ENCODE assay signal across 8 mouse cellular contexts in genomic region chr9:35523941-35524411, GRCm38 (mm10). TPM values are rescaled to one million over a fixed set of nuclear protein-coding genes. Genes with fewer than 3 reads are reported as not detected.
A peak's percentile ranks its signal among the peaks of the same experiment; 100 is the strongest.
DNase-seq lines count a peak whose midpoint lies in the region; ATAC-seq lines count a peak whose summit lies in the region.

No protein-coding gene starts in this region.

- peak overlapping the region; percentile 62 for H3K27ac ChIP-seq in intestine, embryonic 14.5 days (ENCODE audit: low read depth)
- H3K27ac ChIP-seq in midbrain, embryonic 10.5 days (replicated peaks): peak overlapping the region; percentile 61; the same call in 1 of the 2 replicates

- H3K9ac ChIP-seq in intestine, embryonic 14.5 days (ENCODE audit: low read length): no peak overlapping the region

- H3K4me1 ChIP-seq in intestine, embryonic 14.5 days (replicated peaks; ENCODE audit: control insufficient read depth, insufficient read depth, low read length): peaks cover 9% of the 10 kb centered on the region
- H3K4me1 ChIP-seq in midbrain, embryonic 10.5 days: peaks cover 26% of the 10 kb centered on the region

- WGBS in intestine, embryonic 14.5 days: 22% methylated on average over 7 of the region's 7 CpGs
- WGBS in midbrain, embryonic 10.5 days: 28% methylated on average over 7 of the region's 7 CpGs

- intact Hi-C loops in gastrocnemius, postnatal 36 days (cut with DNase I): loop anchor here (1.0 kb wide), 1 partner anchor 241 kb away; no protein-coding TSS in a partner anchor

- ATAC-seq in intestine, embryonic 14.5 days (replicated peaks; ENCODE audit: low FRiP score, low TSS enrichment, low read depth): peak; percentile 77

- peak overlapping the region; percentile 1; the same call in 1 of the 2 replicates for H3K4me2 ChIP-seq in intestine, embryonic 14.5 days (ENCODE audit: low read length)

- H3K27me3 ChIP-seq in intestine, embryonic 14.5 days (replicated peaks; ENCODE audit: control insufficient read depth, insufficient read depth, low read length): no peaks in the 10 kb centered on the region
- 0 out of 2 replicates have a peak, but pooled peaks cover 3% of the 10 kb centered on the region for H3K27me3 ChIP-seq in midbrain, embryonic 10.5 days (ENCODE audit: low read depth, poor library complexity, severe bottlenecking)

- H3K36me3 ChIP-seq in intestine, embryonic 14.5 days (ENCODE audit: control insufficient read depth, insufficient read depth, low read length): no peaks in the 10 kb centered on the region
- H3K36me3 ChIP-seq in midbrain, embryonic 10.5 days: no peaks in the 10 kb centered on the region

- H3K4me3 ChIP-seq in intestine, embryonic 14.5 days (ENCODE audit: low read depth, low read length): no peak overlapping the region
- H3K4me3 ChIP-seq in midbrain, embryonic 10.5 days: no peak overlapping the region

- H3K9me3 ChIP-seq in intestine, embryonic 14.5 days (ENCODE audit: control insufficient read depth, low read length): no peaks in the 10 kb centered on the region
- no peaks in the 10 kb centered on the region for H3K9me3 ChIP-seq in midbrain, embryonic 10.5 days (replicated peaks)

- peak; percentile 48 for DNase-seq in 3134 (ENCODE audit: extremely low read depth, insufficient read length, low spot score)
- DNase-seq in adrenal gland, adult 18-20 months (ENCODE audit: low spot score in 2 of 2): peak; percentile 52 to 61
- DNase-seq in embryo, embryonic 11.5 days (ENCODE audit: low read depth, low spot score): peak; percentile 35
- peak; percentile 47 to 65 for DNase-seq in gastrocnemius, postnatal 36 days
- peak; percentile 81 for DNase-seq in intestine, embryonic 14.5 days (ENCODE audit: low spot score)
- peak; percentile 41 to 58 for DNase-seq in left cerebral cortex, adult 8-10 months (ENCODE audit: low spot score in 2 of 2)
- DNase-seq in midbrain, embryonic 10.5 days (ENCODE audit: low spot score): peak; percentile 65
- peak; percentile 59 to 68 for DNase-seq in right cerebral cortex, postnatal 36 days (ENCODE audit: low spot score in 2 of 2)

RNA-seq across cellular contexts. Expression of gene Gm1113, which starts 5.9 kb away (rescaled TPM):
- total RNA-seq in adrenal gland, adult 18-20 months (2021): not detected
- total RNA-seq in gastrocnemius, postnatal 36 days (2021): not detected
- not detected in 2 replicates for polyA plus RNA-seq in intestine, embryonic 14.5 days (2014; fragmentation: Nextera tagmentation; extraction: Ambion mirVana)
- total RNA-seq in left cerebral cortex, adult 8-10 months (2022): not detected
- not detected in 2 replicates for polyA plus RNA-seq in midbrain, embryonic 10.5 days (2016; fragmentation: Nextera tagmentation; extraction: Ambion mirVana)

RNA-seq across cellular contexts. Expression of gene Ddx25, which starts 34.4 kb away (rescaled TPM):
- total RNA-seq in adrenal gland, adult 18-20 months (2021): 1 to 10 TPM; 1.0 to 1.1 TPM
- not detected for total RNA-seq in gastrocnemius, postnatal 36 days (2021)
- 2.1 and 3.1 TPM in 2 replicates for polyA plus RNA-seq in intestine, embryonic 14.5 days (2014; fragmentation: Nextera tagmentation; extraction: Ambion mirVana)
- total RNA-seq in left cerebral cortex, adult 8-10 months (2022): 10 to 100 TPM; 17.6 to 19.4 (median 18.3) TPM
- 8.0 and 8.2 TPM in 2 replicates for polyA plus RNA-seq in midbrain, embryonic 10.5 days (2016; fragmentation: Nextera tagmentation; extraction: Ambion mirVana)

RNA-seq across cellular contexts. Expression of gene Pus3, which starts 34.4 kb away (rescaled TPM):
- total RNA-seq in adrenal gland, adult 18-20 months (2021): 10 to 100 TPM in 1 of 2 experiments, 1 to 10 TPM in 1; 9.5 to 13.0 TPM
- total RNA-seq in gastrocnemius, postnatal 36 days (2021): 1 to 10 TPM; 6.8 to 8.5 TPM
- 21.7 and 23.9 TPM in 2 replicates for polyA plus RNA-seq in intestine, embryonic 14.5 days (2014; fragmentation: Nextera tagmentation; extraction: Ambion mirVana)
- 10 to 100 TPM; 11.9 to 13.9 (median 12.5) TPM for total RNA-seq in left cerebral cortex, adult 8-10 months (2022)
- polyA plus RNA-seq in midbrain, embryonic 10.5 days (2016; fragmentation: Nextera tagmentation; extraction: Ambion mirVana): 18.5 and 19.5 TPM in 2 replicates

RNA-seq across cellular contexts. Expression of gene Pate2, which starts 46.1 kb away (rescaled TPM):
- under 1 TPM; 0.30 to 0.38 TPM for total RNA-seq in adrenal gland, adult 18-20 months (2021)
- not detected for total RNA-seq in gastrocnemius, postnatal 36 days (2021)
- polyA plus RNA-seq in intestine, embryonic 14.5 days (2014; fragmentation: Nextera tagmentation; extraction: Ambion mirVana): 0.31 and 0.43 TPM in 2 replicates
- total RNA-seq in left cerebral cortex, adult 8-10 months (2022): 1 to 10 TPM in 1 of 4 experiments, under 1 TPM in 3; 0.77 to 1.9 (median 0.79) TPM
- 1.6 and 2.7 TPM in 2 replicates for polyA plus RNA-seq in midbrain, embryonic 10.5 days (2016; fragmentation: Nextera tagmentation; extraction: Ambion mirVana)

RNA-seq across cellular contexts. Expression of gene Hyls1, which starts 46.2 kb away (rescaled TPM):
- total RNA-seq in adrenal gland, adult 18-20 months (2021): 1 to 10 TPM; 2.7 to 3.1 TPM
- under 1 TPM; 0.94 to 0.99 TPM for total RNA-seq in gastrocnemius, postnatal 36 days (2021)
- 14.4 and 14.6 TPM in 2 replicates for polyA plus RNA-seq in intestine, embryonic 14.5 days (2014; fragmentation: Nextera tagmentation; extraction: Ambion mirVana)
- 10 to 100 TPM in 1 of 4 experiments, 1 to 10 TPM in 3; 8.7 to 11.8 (median 9.6) TPM for total RNA-seq in left cerebral cortex, adult 8-10 months (2022)
- polyA plus RNA-seq in midbrain, embryonic 10.5 days (2016; fragmentation: Nextera tagmentation; extraction: Ambion mirVana): 26.2 and 30.2 TPM in 2 replicates

Comparison
In these comparisons a context has a peak if more than half of its experiments do, and no peak if none do; other contexts are left out.
1. RNA of gene Ddx25, which starts 34.4 kb away (total RNA-seq): 17.6 to 19.4 TPM in left cerebral cortex, adult 8-10 months; 1.0 to 1.1 TPM in adrenal gland, adult 18-20 months and not detected in gastrocnemius, postnatal 36 days; every median in the first group is over 4 times any median in the second.
2. Peak in every context shown above with its lines, with median percentiles within 50 percentile points of each other: DNase-seq.